Mouse (Mus musculus) myocyte (in vitro differentiated cells): ENCODE data around the gene Ptpn3.

Experiments used
- E2F4 ChIP-seq: IDR thresholded peaks from one replicate; pipeline ENCODE4 v1.6.1; 2011; ENCODE audit warnings: mild to moderate bottlenecking, control low read depth, moderate library complexity; ENCODE audit not compliant: insufficient read depth
- MYOG ChIP-seq, 3 experiments: IDR thresholded peaks; one replicate each; pipeline ENCODE4 v1.6.1; 2011; ENCODE audit warnings: control low read depth in 2 of 3, low read depth in 2 of 3, mild to moderate bottlenecking in 2 of 3; ENCODE audit not compliant: insufficient read length in 2 of 3, control insufficient read depth in 1 of 3, insufficient read depth in 1 of 3
- POLR2A ChIP-seq: IDR thresholded peaks from one replicate; pipeline ENCODE4 v1.6.1; 2011; ENCODE audit warnings: low read depth, mild to moderate bottlenecking, control low read depth, moderate library complexity; ENCODE audit not compliant: insufficient read length
- POLR2AphosphoS2 ChIP-seq: IDR thresholded peaks from one replicate; pipeline ENCODE4 v1.6.1; 2011; ENCODE audit warnings: low read depth, control low read depth; ENCODE audit not compliant: insufficient read length
- REST ChIP-seq: IDR thresholded peaks from one replicate; pipeline ENCODE4 v1.6.1; 2011; ENCODE audit warnings: mild to moderate bottlenecking, control low read depth, moderate library complexity; ENCODE audit not compliant: insufficient read depth, insufficient read length
- USF1 ChIP-seq: IDR thresholded peaks from one replicate; pipeline ENCODE4 v1.6.1; 2011; ENCODE audit warnings: low read depth, mild to moderate bottlenecking, control low read depth, moderate library complexity

GRCm38 (mm10) chr4:57257409-57257808 is 44.2 kb downstream of the Ptpn3 start:
- no peak for TF ChIP-seq USF1
- no peak for TF ChIP-seq POLR2A
- no peak for TF ChIP-seq E2F4
- no peak for TF ChIP-seq MYOG (IDR thresholded peaks at IDR 0.05; ENCODE audit: control insufficient read depth in 1 of 3, insufficient read depth in 1 of 3, insufficient read length in 2 of 3, low read depth in 2 of 3)
- TF ChIP-seq POLR2AphosphoS2, result no peak
- no peak for TF ChIP-seq REST
